Mouse (Mus musculus) adipocyte (in vitro differentiated cells): Measurements from ENCODE around the gene Prkcz.
A peak's percentile ranks its signal among the peaks of the same experiment; 100 is the strongest.

Experiments used
- DNase-seq: peaks from one replicate; pipeline ENCODE4 v3.0.0-alpha.2; 2016; ENCODE audit warnings: low spot score

Gene Prkcz

DNA sequence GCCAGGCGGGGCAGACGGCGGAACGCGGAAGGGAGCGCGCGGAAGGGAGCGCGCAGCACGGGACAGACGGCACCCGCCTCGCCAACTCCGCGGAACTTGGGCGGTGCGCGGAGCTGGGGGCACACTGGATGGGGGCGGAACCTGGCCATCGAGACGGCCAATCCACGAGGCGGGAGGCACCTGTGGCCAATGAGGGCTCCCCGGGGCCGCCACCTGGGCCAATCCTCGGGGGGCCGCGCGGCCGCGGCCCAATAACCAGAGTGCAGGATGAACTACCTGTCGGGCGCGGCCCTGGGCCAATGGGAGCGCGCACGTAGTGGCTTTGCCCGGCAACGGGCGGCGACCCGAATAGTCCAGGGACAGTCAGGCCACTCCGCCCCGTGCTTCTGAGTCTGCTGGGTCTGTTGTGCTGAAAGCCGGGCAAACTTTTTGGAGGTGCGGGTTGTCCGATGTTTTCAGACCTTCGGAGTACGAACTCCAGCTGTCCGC is at the start of gene Prkcz:
Prkcz (minus strand) TSS at position 59 of the 489 bp plus-strand sequence.
- no peak for DNase-seq

- no peak for DNase-seq
Observed at GRCm38 (mm10) chr4:155409058-155409776, 48.1 kb upstream of the Prkcz start, which contains the start of gene Cfap74. TSS of gene Cfap74 (plus strand) at chr4:155409190.

DNA sequence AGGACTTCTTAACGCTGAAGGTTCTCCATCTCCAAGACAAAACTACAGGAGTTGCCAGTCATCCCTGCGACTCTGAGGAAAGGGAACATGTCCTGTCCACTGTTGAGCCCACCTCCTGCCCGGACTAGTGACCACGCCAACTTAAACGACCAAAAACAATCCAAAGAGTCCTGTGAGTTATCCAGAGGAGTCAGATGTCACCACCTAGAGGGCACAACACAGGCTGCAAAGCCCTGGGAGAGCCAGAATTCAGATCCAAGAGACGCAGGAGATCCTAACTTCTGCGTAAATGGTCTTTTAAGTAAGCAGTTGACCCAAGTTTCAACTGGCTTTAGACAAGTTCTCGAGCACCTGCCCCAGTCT is 47.5 kb upstream of the Prkcz start:
- DNase-seq, result peak; percentile 41

DNA sequence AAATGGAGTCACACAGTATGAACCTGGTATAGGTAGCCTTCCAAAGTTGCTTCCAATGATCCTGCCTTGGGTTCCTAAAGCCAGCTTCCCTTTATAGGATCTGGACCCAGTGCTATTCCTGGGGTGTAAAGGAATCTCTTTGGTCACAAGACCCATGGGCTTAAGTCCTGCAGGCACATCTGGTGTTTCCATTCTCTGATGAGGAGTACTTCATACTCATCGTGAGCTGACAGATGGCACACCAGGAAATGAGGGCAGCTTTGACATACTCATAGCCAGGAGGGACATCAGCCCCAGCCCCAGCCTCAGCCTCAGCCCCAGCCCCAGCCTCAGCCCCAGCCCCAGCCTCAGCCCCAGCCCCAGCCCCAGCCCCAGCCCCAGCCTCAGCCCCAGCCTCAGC is 41.3 kb upstream of the Prkcz start:
- DNase-seq, result no peak

DNA sequence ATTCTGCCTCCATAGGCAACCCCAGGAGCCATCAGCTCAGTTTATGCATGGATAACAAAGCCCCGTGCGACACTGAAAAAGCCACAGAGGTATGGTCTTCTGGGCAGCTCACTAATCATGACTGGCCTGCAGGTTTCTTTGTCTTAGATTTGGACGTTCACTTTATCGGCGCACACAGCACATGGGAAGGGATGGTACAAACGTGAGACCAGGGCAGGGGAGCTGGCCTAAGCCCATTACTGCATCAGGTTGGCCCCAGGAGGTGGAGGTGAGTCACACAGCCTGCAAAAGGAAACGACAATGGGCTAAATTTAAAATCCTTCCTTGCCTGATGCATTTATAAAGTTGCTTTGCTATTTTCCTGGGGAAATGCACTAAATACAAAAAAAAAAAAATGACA is 40.0 kb upstream of the Prkcz start:
- DNase-seq, result no peak

- DNase-seq, result no peak
Observed at GRCm38 (mm10) chr4:155398222-155398540, 37.0 kb upstream of the Prkcz start.

DNA sequence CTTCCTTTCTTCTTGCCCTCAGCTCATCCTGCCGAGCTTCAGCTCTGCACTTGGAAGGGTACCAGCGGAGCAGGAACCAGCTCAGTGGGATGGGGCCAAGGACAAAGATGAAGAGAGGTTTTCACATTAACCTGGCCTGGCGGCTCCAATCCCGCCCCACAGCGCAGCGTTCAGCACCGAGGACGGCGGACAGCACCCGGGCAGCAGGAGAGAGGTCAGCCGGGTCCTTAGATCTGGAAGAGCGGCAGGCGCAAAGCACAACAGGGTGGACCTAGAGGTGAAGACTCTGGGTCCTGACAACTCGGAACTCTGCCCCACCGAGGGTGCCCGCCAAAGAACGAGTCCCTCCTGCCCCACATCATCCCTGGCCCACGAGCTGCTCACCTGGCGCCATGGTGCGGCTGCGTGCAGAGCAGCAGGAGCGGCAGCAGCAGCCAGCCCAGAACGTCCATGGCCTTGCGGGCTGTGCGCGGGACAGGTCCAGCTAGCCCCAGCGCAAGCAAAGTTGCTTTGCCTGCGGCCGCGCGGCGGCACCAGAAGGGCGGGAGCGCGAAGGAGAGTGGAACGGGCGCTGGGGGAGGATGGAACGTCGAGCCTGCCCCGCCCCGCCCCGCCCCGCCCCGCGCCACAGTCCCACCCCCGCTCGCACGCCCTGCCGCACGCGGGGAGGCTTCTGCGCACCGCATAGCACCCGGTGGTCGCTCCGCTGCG is 36.5 kb upstream of the Prkcz start, which contains the start of gene Gabrd:
Gabrd (minus strand) TSS at position 602 of the 711 bp plus-strand sequence.
- no peak for DNase-seq

GRCm38 (mm10) chr4:155396751-155397150 is 35.6 kb upstream of the Prkcz start:
- DNase-seq, result no peak

DNA sequence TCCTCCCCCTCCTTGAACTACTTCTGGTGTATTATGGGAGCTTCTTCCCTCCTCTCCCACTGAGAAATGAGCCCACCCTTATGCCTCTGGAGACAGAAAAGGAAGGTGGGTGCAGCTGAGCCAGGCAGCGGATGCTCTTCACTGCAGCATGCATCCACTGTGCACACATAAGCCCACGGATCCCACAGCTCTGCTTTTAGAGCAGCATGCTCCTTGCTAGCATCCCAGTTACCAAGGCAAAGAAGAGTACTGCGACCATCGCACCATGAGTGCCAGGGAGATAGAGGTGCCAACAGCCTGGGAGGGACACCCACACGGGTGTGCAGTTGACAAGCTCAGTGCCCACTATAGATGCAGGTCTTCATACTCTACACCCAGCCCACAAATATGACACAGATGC is 34.3 kb upstream of the Prkcz start:
- DNase-seq, result no peak

DNA sequence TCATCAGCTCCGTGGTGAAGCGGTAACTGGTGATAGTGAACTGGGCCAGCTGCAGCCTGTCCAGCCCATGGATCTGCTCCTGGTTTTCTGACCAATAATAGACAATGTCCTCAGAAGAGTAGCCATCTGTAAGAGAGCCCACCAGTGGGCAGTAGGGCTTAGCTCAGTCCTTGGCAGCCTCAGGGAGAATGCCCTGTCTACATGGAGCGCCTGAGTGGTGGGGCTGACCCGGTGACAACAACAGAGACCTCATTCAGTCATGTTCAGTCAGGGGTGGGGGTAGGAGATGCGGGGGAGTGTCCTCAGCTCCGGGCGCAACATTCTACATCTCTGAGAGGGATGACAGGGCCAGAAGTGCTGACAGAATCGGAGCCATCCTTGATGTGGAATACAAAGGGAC is 26.0 kb upstream of the Prkcz start:
- no peak for DNase-seq

GRCm38 (mm10) chr4:155383326-155383725 is 22.2 kb upstream of the Prkcz start:
- no peak for DNase-seq

DNA sequence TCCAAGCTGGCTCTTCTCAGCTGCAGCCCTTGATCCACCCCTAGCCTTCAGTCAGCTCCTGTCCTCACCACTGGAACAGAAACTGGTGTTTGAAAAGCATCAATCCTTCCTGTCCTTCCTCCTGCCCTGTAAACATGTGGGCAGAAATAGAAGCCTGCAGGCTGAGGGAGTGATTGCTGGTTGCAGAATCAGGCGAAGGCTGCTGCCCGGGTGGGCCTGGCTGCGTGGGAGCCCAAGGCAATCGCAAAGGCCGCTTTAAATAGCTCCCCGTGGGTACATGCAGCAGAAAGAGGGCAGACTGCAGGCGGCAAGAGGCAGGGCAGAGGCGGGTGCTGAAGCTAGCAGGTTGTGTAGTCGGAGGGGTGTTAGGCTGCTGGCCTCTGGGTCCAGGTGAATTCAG is 21.6 kb upstream of the Prkcz start:
- no peak for DNase-seq

GRCm38 (mm10) chr4:155381974-155382373 is 20.8 kb upstream of the Prkcz start:
- no peak for DNase-seq

DNA sequence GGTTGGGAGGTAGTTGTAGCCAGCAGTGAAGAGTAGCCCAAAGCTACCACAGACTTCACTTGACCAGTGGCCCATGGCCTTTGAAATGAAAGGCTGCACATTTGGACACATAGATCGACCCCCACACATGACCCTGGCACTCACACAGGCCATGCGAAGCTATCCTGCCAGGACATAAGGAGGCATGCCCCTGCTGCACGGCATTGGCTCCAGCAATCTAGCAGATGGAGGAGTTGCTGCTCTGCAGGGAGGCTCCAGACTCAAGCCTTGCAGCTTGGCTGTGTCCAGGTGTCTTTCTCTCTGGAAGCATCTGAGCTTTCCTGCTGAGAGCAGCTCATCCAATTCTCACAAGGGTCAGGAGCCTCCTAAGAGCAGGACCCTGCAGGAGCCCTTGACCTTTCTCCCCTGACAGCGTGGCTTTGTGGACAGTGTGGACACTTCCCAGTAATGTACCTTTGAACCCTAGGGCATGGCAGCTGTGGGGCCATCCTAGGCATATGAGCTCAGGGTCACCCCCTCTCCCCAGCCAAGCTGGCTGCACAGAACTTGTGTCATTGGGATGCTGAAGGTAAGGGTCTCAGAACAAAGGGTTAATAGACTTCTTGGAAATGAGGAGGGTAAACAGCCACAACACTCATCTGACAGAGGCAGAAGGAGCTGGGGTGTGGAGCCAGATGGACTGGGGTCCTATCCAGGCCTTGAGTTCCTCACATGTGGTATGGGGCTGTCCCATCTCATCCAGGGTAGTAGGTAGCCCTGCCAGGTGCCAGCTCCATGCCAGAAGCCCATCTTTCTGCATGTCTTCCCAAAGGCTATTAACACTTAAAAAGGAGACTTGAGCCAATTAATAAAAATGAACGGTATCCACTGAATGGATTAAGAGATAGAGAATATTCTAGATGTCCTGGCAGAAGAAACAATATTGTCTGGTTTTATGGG is 10.9 kb upstream of the Prkcz start:
- DNase-seq, result no peak

- peak; percentile 24 for DNase-seq
Observed at GRCm38 (mm10) chr4:155370737-155371715, 9.9 kb upstream of the Prkcz start.

DNA sequence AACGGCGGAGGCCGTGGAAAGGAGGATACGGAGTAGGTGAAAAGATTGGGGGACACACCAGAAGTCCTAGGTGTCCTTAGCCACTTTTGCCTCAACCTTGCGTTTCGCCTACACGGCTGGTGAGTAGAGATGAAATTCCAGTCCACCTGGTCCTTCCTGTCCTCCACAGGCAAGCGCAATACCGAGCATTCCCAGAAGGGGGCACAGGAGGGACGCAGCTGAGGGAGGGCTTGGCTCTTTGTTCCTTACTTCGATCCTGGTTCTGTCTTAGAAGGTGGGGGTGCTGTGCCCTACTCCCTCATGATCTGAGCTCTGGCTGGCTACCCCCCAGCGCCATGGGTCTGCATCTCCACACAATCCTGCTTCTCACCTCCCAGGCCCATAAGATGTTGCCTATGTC is 7.5 kb upstream of the Prkcz start:
- peak; percentile 48 for DNase-seq

- no peak for DNase-seq
Observed at GRCm38 (mm10) chr4:155367739-155368138, 6.6 kb upstream of the Prkcz start.

- no peak for DNase-seq
Observed at GRCm38 (mm10) chr4:155366784-155367183, 5.6 kb upstream of the Prkcz start.

GRCm38 (mm10) chr4:155362443-155362842 is 1.3 kb upstream of the Prkcz start:
- no peak for DNase-seq

GRCm38 (mm10) chr4:155360856-155361255 is 305 bp downstream of the Prkcz start:
- DNase-seq, result no peak
